Comparison of ENCODE assay signal across 7 mouse cellular contexts in genomic region chr1:175492683-175493043, GRCm38 (mm10). TPM values are rescaled to one million over a fixed set of nuclear protein-coding genes. Genes with fewer than 3 reads are reported as not detected.
DNase-seq lines count a peak whose midpoint lies in the region; ATAC-seq and TF ChIP-seq lines count a peak whose summit lies in the region.

No protein-coding gene starts in this region.

- H3K27me3 ChIP-seq in lung, postnatal 0 days (replicated peaks; ENCODE audit: insufficient read depth, low read length) = 0 out of 2 replicates have a peak, but pooled peaks cover 16% of the 10 kb centered on the region
- H3K27me3 ChIP-seq in limb, embryonic 13.5 days = peaks cover 39% of the 10 kb centered on the region
- no peaks in the 10 kb centered on the region for H3K27me3 ChIP-seq in stomach, embryonic 14.5 days (ENCODE audit: control insufficient read depth, insufficient read depth, low read length)

- TF ChIP-seq CTCF in lung, postnatal 0 days (IDR thresholded peaks at IDR 0.05) = no peak
- TF ChIP-seq CTCF in embryonic fibroblast, embryonic 13.5 days (IDR thresholded peaks at IDR 0.05; ENCODE audit: borderline replicate concordance, insufficient read depth, low read length) = no peak

- ATAC-seq in lung, postnatal 0 days = 0 out of 2 replicates have a peak, but pooled peaks have one; percentile 6
- ATAC-seq in limb, embryonic 13.5 days (ENCODE audit: low FRiP score, low read depth) = no peak; the same call in 1 of the 2 replicates
- ATAC-seq in stomach, embryonic 14.5 days (ENCODE audit: insufficient number of reproducible peaks, insufficient read depth, low FRiP score, low read depth) = no peak; the same call in 1 of the 2 replicates

- no peak overlapping the region for H3K27ac ChIP-seq in lung, postnatal 0 days (ENCODE audit: low read length)
- H3K27ac ChIP-seq in embryonic fibroblast, embryonic 13.5 days (ENCODE audit: insufficient read depth, low read length) = no peak overlapping the region
- H3K27ac ChIP-seq in limb, embryonic 13.5 days = no peak overlapping the region
- H3K27ac ChIP-seq in stomach, embryonic 14.5 days (ENCODE audit: low read length) = no peak overlapping the region

- H3K9ac ChIP-seq in lung, postnatal 0 days (replicated peaks; ENCODE audit: low read depth) = no peak overlapping the region
- peak overlapping the region; percentile 64 for H3K9ac ChIP-seq in limb, embryonic 13.5 days
- H3K9ac ChIP-seq in stomach, embryonic 14.5 days (replicated peaks; ENCODE audit: low read depth, low read length) = peak overlapping the region; percentile 28; the same call in 1 of the 2 replicates

- no peaks in the 10 kb centered on the region for H3K9me3 ChIP-seq in lung, postnatal 0 days (ENCODE audit: low read length)
- no peaks in the 10 kb centered on the region for H3K9me3 ChIP-seq in limb, embryonic 13.5 days
- H3K9me3 ChIP-seq in stomach, embryonic 14.5 days (ENCODE audit: control insufficient read depth, low read depth, low read length) = no peaks in the 10 kb centered on the region

- TF ChIP-seq EP300 in lung, postnatal 0 days (IDR thresholded peaks at IDR 0.05) = no peak

- 2% methylated on average over 11 of the region's 11 CpGs for WGBS in lung, postnatal 0 days
- WGBS in limb, embryonic 13.5 days = 3% methylated on average over 11 of the region's 11 CpGs
- 2% methylated on average over 11 of the region's 11 CpGs for WGBS in stomach, embryonic 14.5 days

- peak overlapping the region; percentile 41 for H3K4me3 ChIP-seq in lung, postnatal 0 days (ENCODE audit: low read depth, low read length)
- peak overlapping the region; percentile 65 for H3K4me3 ChIP-seq in embryonic fibroblast, embryonic 13.5 days (ENCODE audit: insufficient read depth, low read length)
- peak overlapping the region; percentile 65 for H3K4me3 ChIP-seq in limb, embryonic 13.5 days
- peak overlapping the region; percentile 60 for H3K4me3 ChIP-seq in stomach, embryonic 14.5 days (ENCODE audit: low read depth, low read length)

- DNase-seq in lung, postnatal 0 days (ENCODE audit: low spot score) = no peak
- no peak for DNase-seq in lung, adult 18-20 months
- no peak for DNase-seq in spleen, postnatal 14 days (ENCODE audit: low spot score in 2 of 2)
- DNase-seq in thymus, postnatal 14 days = no peak

- no peaks in the 10 kb centered on the region for H3K4me1 ChIP-seq in lung, postnatal 0 days (ENCODE audit: insufficient read depth, low read depth, low read length)
- no peaks in the 10 kb centered on the region for H3K4me1 ChIP-seq in embryonic fibroblast, embryonic 13.5 days (ENCODE audit: control insufficient read depth, insufficient read depth, low read length)
- no peaks in the 10 kb centered on the region for H3K4me1 ChIP-seq in limb, embryonic 13.5 days
- H3K4me1 ChIP-seq in stomach, embryonic 14.5 days (ENCODE audit: control insufficient read depth, insufficient read depth, low read length) = peaks cover 4% of the 10 kb centered on the region; the same call in 1 of the 2 replicates

- peak overlapping the region; percentile 87 for H3K4me2 ChIP-seq in lung, postnatal 0 days (replicated peaks; ENCODE audit: low read depth, low read length)
- H3K4me2 ChIP-seq in limb, embryonic 13.5 days (replicated peaks) = peak overlapping the region; percentile 100
- H3K4me2 ChIP-seq in stomach, embryonic 14.5 days (replicated peaks; ENCODE audit: low read depth, low read length) = peak overlapping the region; percentile 96

- TF ChIP-seq POLR2A in embryonic fibroblast, embryonic 13.5 days (IDR thresholded peaks at IDR 0.05; ENCODE audit: low read depth, low read length) = no peak

- H3K36me3 ChIP-seq in lung, postnatal 0 days (ENCODE audit: insufficient read depth, low read length) = no peaks in the 10 kb centered on the region
- H3K36me3 ChIP-seq in limb, embryonic 13.5 days = no peaks in the 10 kb centered on the region
- no peaks in the 10 kb centered on the region for H3K36me3 ChIP-seq in stomach, embryonic 14.5 days (ENCODE audit: control insufficient read depth, insufficient read depth, low read length)

RNA-seq across cellular contexts. Expression of gene Rgs7, which starts 0.4 kb away (rescaled TPM):
- 0.06 and 0.20 TPM in 2 replicates for polyA plus RNA-seq in lung, postnatal 0 days (2015; fragmentation: Nextera tagmentation; extraction: Ambion mirVana)
- 0.42 and 0.60 TPM in 2 replicates for polyA plus RNA-seq in embryonic fibroblast, embryonic 13.5 days (2011; ENCODE audit: insufficient read length, low read depth, missing spikeins)
- polyA plus RNA-seq in limb, embryonic 13.5 days (2015; fragmentation: Nextera tagmentation; extraction: Ambion mirVana) = 0.40 and 0.52 TPM in 2 replicates
- polyA plus RNA-seq in stomach, embryonic 14.5 days (2014; fragmentation: Nextera tagmentation; extraction: Ambion mirVana) = 2.1 and 3.5 TPM in 2 replicates
